Mouse (Mus musculus) frontal cortex, postnatal 36 days (tissue): ENCODE results near the gene 1700113H08Rik.

ENCODE experiments used
- DNase-seq, 2 experiments: peaks; one replicate each; pipeline ENCODE4 v3.0.0; 2022; ENCODE audit warnings: low spot score in 2 of 2

The 1700113H08Rik gene

GRCm38 (mm10) chr10:87058926-87059325 lies 1.1 kb downstream of the 1700113H08Rik start:
- no peak for DNase-seq

GRCm38 (mm10) chr10:87059447-87059846 lies 1.6 kb downstream of the 1700113H08Rik start:
- no peak for DNase-seq

GRCm38 (mm10) chr10:87084236-87084635 lies 26.4 kb downstream of the 1700113H08Rik start:
- peak; percentile 74 to 77 for DNase-seq

DNA sequence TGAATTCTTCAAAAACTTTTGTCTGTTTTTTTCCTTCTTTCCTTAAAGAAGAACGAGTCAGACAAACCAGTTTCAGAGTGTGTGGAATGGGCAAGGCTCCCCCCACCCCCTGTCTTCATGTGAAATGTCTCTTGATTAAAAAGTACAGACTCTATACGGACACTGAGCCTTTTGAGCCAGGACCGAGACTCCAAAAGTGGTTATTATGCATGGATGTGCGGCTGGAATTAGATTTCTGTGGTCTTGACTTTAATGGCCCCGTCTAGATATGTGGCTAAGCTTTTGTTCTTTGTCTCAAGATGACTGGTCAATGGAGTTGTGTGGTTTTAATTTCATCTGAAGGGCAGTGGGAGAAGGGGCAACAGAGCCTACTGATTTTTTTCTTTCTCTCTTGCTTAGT lies 29.8 kb downstream of the 1700113H08Rik start:
- DNase-seq = no peak

- peak in 1 of 2 experiments; percentile 57 for DNase-seq
Measured at GRCm38 (mm10) chr10:87094249-87094648, 36.4 kb downstream of the 1700113H08Rik start.

DNA sequence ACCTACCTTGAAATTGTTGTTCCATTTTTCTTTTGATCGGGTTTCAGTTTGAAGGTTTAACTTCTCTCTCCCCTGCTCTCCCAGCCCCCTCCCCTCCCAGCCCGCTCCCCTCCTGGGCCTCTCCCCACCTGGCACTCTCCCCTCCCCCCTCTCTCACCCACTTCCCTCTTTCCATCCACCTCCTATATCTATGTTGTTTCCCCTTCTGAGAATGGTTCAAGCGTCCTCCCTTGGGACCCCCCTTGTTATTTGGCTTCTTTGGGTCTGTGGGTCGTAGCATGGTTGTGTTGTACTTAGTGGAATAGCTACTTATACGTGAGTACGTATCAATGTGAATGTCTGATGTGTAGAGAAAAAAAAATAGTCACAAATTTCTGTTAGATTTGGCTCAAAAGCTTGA lies 40.9 kb downstream of the 1700113H08Rik start:
- DNase-seq = no peak

GRCm38 (mm10) chr10:87100668-87101067 lies 42.8 kb downstream of the 1700113H08Rik start:
- no peak for DNase-seq

DNA sequence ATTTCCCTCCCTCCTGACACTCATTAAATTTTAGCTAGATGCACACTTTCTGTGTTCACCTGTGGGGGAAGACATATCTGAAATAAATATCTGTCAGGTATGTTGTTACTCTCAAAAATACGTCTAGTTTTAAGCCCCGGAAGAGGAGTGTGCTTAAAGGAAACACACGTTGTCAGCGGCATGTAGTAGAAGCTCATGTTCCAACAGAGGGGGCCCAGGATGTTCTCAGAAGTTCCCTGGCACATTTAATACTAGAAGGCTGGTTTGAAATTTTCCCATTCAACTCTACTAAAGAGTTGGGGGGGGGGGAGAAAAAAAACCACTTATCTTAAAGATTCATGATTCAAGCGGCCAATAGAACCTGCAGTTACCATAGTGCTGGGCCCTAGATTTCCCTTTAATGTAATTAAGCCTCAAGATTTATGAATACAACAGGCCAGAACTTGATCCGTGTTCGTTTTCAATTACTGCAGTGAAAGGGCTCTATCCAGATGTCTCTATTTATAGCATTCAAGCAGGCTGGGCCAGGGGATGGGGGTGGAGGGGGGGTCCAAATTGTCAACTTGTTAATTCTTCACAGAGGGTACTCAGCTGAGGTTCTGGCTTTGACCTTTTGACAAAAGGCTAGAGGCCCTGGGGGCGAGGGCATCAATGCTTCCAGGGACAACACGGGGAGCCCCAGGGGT lies 43.6 kb downstream of the 1700113H08Rik start:
- no peak for DNase-seq

DNA sequence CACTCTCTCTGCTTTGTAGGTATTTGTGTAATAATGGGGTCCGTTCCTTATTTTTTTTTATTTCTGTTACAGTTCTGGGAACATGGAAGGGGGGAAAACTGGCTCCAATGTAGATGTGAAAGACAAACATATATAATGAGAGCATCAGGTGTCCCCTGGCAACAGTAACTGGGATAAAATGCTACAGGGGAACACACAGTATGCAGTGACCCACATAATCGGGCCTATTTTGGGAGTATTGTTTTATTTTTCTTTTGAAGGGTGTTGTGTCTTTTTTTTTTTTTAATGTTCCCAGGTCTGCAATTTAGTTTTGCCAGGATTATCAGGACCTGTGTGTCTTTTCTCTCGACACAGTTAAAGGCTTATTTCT lies 44.1 kb downstream of the 1700113H08Rik start:
- DNase-seq = no peak

DNA sequence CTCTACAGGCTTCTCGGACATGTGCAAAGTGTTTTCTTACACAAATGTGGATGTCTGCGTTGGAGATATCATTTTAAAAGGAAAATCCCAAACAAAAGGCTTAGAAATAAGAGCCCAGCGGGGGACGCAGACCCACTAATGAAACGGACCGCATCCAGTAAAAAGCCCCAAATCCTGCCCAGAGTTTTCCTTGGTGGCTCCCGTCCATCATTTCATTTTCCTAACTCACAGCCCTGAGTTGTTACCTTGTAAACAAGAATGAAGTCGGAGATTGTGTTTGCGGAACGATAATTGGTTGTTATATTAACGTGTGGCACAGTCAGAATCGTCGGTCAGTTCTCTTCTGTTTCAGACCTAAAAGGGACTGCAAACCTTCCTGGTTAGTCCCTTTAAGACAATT lies 44.6 kb downstream of the 1700113H08Rik start:
- DNase-seq = no peak

DNA sequence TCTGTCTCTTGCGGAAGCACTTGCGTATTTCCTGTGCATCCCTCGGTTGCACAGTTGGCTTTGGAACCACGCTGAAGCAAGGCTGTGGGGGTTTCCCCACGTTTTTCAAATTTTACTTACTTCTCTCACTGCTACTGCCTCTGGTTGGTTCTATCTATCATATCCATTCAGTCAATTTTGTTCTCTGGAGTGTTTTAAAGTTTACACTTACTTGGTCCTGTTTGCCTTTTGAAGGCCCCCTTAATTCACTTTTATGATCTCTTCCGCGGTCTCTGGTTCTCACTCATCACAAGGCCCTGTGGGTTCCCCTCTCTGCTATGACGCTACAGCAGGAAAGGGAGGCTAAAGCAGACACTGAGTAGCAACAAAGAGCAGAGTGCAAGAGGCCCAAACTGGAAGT lies 45.4 kb downstream of the 1700113H08Rik start:
- DNase-seq = no peak

GRCm38 (mm10) chr10:87107565-87108297 lies 49.9 kb downstream of the 1700113H08Rik start:
- DNase-seq = peak in 1 of 2 experiments; percentile 33

- DNase-seq = no peak
Measured at GRCm38 (mm10) chr10:87108333-87108732, 50.5 kb downstream of the 1700113H08Rik start.

- peak in 1 of 2 experiments; percentile 58 for DNase-seq
Measured at GRCm38 (mm10) chr10:87109038-87109771, 51.4 kb downstream of the 1700113H08Rik start.

DNA sequence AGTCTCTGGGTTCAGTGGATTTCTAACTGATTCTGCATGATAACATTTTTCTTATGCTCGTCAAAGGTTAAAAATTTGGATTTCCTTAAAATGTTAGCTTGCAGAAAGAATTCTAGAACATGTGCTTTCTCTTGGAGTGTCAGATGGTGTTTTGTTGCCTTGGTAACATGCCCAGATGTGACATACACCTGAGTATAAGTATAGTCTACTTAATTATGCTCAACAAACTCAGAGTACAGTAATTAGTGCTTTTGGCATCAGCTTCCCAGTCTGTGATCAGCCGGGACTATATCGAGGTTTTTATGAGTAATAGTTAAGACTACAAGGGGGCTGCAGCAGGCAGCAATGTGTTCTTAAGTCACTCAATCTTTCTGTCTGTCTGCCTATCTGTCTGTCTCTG lies 53.1 kb downstream of the 1700113H08Rik start:
- no peak for DNase-seq

DNA sequence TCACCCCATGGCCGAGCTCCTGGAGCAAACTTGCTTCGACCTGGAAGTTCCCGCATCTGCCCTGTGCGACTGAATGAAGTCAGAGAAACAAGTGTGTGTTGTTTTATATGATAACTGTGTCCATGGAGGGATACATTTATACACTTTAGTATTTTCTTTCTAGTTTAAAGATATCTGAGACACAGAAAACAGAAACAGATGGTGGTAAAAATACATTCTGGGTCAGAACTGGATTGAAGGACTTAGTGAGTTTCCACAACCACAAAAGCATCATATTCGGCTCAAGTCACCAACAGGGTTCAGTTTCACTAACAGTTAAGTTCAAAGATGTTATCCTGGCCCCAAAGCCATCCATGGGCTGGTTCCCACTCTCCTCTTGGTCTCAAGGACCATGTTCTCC lies 67.2 kb downstream of the 1700113H08Rik start:
- peak in 1 of 2 experiments; percentile 4 for DNase-seq

DNA sequence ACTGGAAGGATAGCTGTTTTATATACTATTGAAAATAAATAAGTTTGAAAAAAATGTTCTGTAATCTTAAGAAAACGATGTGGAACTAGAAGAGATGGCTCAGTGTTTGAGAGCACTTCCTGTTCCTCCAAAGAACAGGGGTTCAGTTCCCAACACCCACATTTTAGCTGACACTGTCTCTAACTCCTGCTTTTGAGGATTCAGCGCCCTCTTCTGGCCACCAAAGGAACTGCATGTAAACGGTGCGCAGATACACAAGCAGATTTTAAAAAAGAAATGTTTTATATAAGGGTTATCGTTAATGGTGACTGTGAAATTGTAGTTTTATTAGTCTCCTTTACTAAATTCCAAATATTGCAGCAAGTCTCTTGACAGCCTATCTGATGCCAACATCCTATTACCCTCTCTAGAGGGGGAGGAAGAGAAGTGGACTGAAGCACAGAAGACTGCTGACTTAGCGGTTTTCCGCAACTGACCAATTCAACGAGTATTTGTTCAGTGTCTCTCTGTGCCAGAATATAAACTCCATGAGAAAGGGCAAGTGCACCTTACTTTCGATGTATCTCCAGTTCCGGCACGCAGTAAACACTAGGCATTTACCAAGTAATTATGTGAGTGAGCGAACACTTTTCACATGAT lies 68.5 kb downstream of the 1700113H08Rik start:
- DNase-seq = no peak

DNA sequence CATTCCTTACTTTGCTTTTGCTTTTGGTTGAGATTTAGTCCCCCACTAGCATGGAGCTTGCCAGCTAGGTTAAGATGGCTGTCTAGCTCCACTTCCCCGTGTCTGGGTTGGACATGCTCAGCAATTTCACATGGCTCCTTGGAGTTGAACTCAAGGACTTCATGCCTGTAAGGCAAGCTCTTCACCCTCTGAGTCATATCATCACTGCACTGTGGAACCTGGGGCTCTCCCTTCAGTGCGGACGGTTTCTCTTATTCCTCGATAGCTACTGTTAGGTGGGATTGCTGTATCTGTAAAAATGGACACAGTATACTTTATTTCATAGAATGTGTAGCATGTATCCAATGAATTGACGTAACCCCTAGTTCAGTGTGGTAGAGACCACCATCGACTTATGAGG lies 93.2 kb downstream of the 1700113H08Rik start:
- no peak for DNase-seq

DNA sequence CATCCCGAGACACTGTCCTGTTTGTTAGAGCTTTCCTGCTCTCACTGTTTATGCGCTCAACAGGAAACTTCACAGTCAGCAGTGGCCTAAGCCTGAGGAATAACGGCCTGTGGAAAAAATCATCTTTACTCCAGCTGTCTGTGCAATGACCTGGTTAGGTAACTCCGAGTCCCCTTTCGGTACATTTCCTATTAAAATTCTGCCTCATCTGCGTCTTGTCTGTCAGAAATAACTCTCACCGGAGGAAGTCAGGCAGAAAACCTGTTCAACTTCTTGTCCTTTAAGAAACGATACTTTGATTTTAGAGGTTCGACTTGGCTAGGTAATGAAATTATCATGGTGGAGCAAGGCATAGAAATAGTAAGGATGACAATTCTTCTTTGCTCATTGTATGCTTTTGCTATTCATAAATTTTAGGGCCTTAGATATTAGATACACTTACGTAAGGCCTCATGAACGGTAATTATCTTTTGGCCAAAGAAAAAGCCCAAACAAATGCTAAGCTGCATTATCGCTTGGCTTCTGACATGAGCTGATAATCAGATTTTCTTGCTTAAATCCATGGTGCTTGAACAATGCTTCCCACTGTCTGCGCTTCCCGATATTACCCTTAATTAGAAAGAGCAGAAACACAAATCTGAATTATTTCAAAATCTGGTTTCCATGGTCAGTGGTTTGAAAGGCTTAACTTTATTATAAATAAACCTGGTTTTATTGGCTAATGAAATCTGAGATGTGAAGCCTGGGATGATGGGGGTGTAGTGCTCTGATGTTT lies 96.1 kb downstream of the 1700113H08Rik start:
- DNase-seq = no peak

DNA sequence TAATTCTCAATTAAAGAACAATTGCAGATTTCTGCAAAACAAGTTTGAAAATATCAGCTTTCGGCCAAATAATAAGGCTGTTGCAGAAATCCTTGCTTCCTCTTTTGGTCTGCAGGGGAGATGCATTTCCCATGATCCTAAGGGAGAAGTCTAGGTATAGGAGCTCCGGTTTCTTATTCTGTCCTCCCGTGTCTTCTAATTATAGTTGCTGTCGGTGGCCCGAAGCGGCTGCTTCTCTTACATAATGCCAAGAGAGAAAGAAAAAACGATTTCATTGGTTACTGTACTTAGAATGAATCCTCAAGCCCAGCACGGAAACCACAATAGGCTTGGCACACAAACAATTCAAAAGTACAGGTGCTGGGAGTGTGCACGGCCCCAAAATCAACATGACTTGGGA lies 101.9 kb downstream of the 1700113H08Rik start:
- DNase-seq = peak in 1 of 2 experiments; percentile 31

GRCm38 (mm10) chr10:87196123-87196756 lies 138.4 kb downstream of the 1700113H08Rik start:
- DNase-seq = no peak
